ENCODE assay signal across 15 mouse cellular contexts in the genomic region with DNA sequence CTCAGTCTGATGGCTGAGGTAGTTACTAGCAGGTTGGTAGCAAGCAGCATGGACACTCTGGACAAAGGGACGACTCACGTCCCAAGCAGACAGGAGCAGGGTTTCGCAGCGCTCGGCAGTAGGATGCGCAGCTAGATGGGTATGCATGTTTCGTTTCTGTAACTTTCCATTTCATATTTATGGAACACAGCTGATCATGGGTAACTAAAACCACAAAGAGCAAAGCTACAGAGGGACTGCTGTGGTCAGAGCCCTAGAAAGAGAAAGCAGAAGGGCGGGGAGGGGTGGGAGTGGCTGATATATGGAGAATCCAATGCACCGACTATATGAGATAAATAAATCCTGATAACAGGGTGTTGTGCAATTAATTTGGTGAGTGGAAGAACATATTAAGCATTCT. TPM values are rescaled to one million over a fixed set of nuclear protein-coding genes. Genes with fewer than 3 reads are reported as not detected.
A peak's percentile ranks its signal among the peaks of the same experiment; 100 is the strongest.
DNase-seq lines count a peak whose midpoint lies in the region; ATAC-seq lines count a peak whose summit lies in the region.
"Had no signal": no experiment of that assay in that cellular context is flagged by ENCODE, and none has a peak within 500 bp of the region (broad histone marks: within the 10 kb centered on the region; RNA-seq: fewer than 3 reads in every experiment).

No protein-coding gene starts in this region.

- peak; percentile 20 for DNase-seq in CD4-positive, CD25-positive, alpha-beta regulatory T cell, adult 2 months (ENCODE audit: low read depth, low spot score)
- DNase-seq in T-cell, adult 2 months (ENCODE audit: low spot score): peak; percentile 7
- peak; percentile 53 for DNase-seq in naive thymus-derived CD4-positive, alpha-beta T cell, adult 2 months (ENCODE audit: low read depth)
- no peak for DNase-seq in layer of hippocampus, postnatal 25 days (ENCODE audit: extremely low spot score in 1 of 2, low spot score in 1 of 2)
- DNase-seq in adipocyte (ENCODE audit: low spot score): no peak
- DNase-seq in thymus, postnatal 0 days (ENCODE audit: low spot score): no peak
- DNase-seq: cerebellum, adult 18-20 months; cerebellum, postnatal 36 days; liver, embryonic 13.5 days; right cerebral cortex, postnatal 25 days; thymus, adult 2 months had no signal

- ATAC-seq in hematopoietic stem cell, adult 5-6 weeks (replicated peaks in 1 of 2; ENCODE audit: insufficient read depth in 1 of 2, low FRiP score in 2 of 2, low TSS enrichment in 1 of 2, low read depth in 1 of 2, poor library complexity in 2 of 2, severe bottlenecking in 2 of 2): peak; percentile 44 to 71
- ATAC-seq: forebrain, embryonic 15.5 days; intestine, embryonic 15.5 days; Patski had no signal

RNA-seq across cellular contexts. Expression of gene Rell1, which starts 25.4 kb away (rescaled TPM):
- total RNA-seq in hematopoietic stem cell, adult 5-6 weeks (2017): 16.1 and 18.0 TPM in 2 replicates
- total RNA-seq in layer of hippocampus, postnatal 25 days (2021): 10 to 100 TPM; 11.3 to 13.1 TPM
- 10.4 and 11.2 TPM in 2 replicates for polyA plus RNA-seq in thymus, postnatal 0 days (2015; fragmentation: Nextera tagmentation; extraction: Ambion mirVana)

Comparison
In these comparisons a context has a peak if more than half of its experiments do, and no peak if none do; other contexts are left out.
1. DNase-seq: peak in CD4-positive, CD25-positive, alpha-beta regulatory T cell, adult 2 months (single experiment), T-cell, adult 2 months (single experiment) and naive thymus-derived CD4-positive, alpha-beta T cell, adult 2 months (single experiment); none in layer of hippocampus, postnatal 25 days (0 of 2), adipocyte (single experiment) and thymus, postnatal 0 days (single experiment).